Mouse (Mus musculus) CD4-positive helper T cell, adult 2 months (primary cell): ENCODE results near the gene Chst14.

Experiments used
- DNase-seq: peaks from one replicate; pipeline ENCODE4 v3.0.0-alpha.2; 2012; ENCODE audit warnings: low read depth, missing footprints, low spot score

The Chst14 gene

GRCm38 (mm10) chr2:118905433-118906117, 20.7 kb upstream of the Chst14 start:
- peak; percentile 34 for DNase-seq

- DNase-seq = peak; percentile 26
Observed at GRCm38 (mm10) chr2:118906118-118906492, 20.2 kb upstream of the Chst14 start.

- DNase-seq = no peak
Observed at GRCm38 (mm10) chr2:118907781-118908180, 18.5 kb upstream of the Chst14 start.

- no peak for DNase-seq
Observed at GRCm38 (mm10) chr2:118909151-118909550, 17.1 kb upstream of the Chst14 start.

- DNase-seq = no peak
Observed at GRCm38 (mm10) chr2:118910605-118911278, 15.6 kb upstream of the Chst14 start.

- DNase-seq = no peak
Observed at GRCm38 (mm10) chr2:118912706-118913105, 13.6 kb upstream of the Chst14 start.

GRCm38 (mm10) chr2:118913551-118914276, 12.6 kb upstream of the Chst14 start:
- DNase-seq = no peak

- no peak for DNase-seq
Observed at GRCm38 (mm10) chr2:118914685-118915084, 11.6 kb upstream of the Chst14 start.

- DNase-seq = no peak
Observed at GRCm38 (mm10) chr2:118916436-118916835, 9.9 kb upstream of the Chst14 start.

GRCm38 (mm10) chr2:118918543-118918942, 7.8 kb upstream of the Chst14 start:
- DNase-seq = no peak

- no peak for DNase-seq
Observed at GRCm38 (mm10) chr2:118920428-118920827, 5.9 kb upstream of the Chst14 start.

- no peak for DNase-seq
Observed at GRCm38 (mm10) chr2:118925952-118926351, 344 bp upstream of the Chst14 start.

GRCm38 (mm10) chr2:118926998-118927739, 873 bp downstream of the Chst14 start:
- DNase-seq = no peak

- no peak for DNase-seq
Observed at GRCm38 (mm10) chr2:118941341-118941740, 15.0 kb downstream of the Chst14 start.

- no peak for DNase-seq
Observed at GRCm38 (mm10) chr2:118943232-118943631, 16.9 kb downstream of the Chst14 start.

- DNase-seq = no peak
Observed at GRCm38 (mm10) chr2:118948818-118949217, 22.5 kb downstream of the Chst14 start.

GRCm38 (mm10) chr2:118949699-118950098, 23.4 kb downstream of the Chst14 start:
- DNase-seq = no peak

- no peak for DNase-seq
Observed at GRCm38 (mm10) chr2:118956497-118956896, 30.2 kb downstream of the Chst14 start.

GRCm38 (mm10) chr2:118959644-118960043, 33.3 kb downstream of the Chst14 start:
- DNase-seq = no peak

GRCm38 (mm10) chr2:118960413-118960812, 34.1 kb downstream of the Chst14 start:
- no peak for DNase-seq

GRCm38 (mm10) chr2:118961546-118961945, 35.2 kb downstream of the Chst14 start:
- no peak for DNase-seq
